Mouse (Mus musculus): Measurements from ENCODE around the gene Prx. TPM values are rescaled to one million over a fixed set of nuclear protein-coding genes. Genes with fewer than 3 reads are reported as not detected.

Prx gene
- total RNA-seq, 2 experiments from 2014 or later, result 4.1 to 5.9 TPM

Other genes starting within 250 kb of the Prx start
- gene Numbl, start 240.9 kb upstream of the Prx start, total RNA-seq (2021), result 10 to 100 TPM; 11.5 to 12.1 TPM
- gene Ltbp4, start 161.6 kb upstream of the Prx start, total RNA-seq (2021), result 100 to 1,000 TPM; 238 to 255 TPM
- 10 to 100 TPM; 18.4 to 19.8 TPM for gene Shkbp1, start 143.3 kb upstream of the Prx start, total RNA-seq (2021)
- 1 to 10 TPM in 1 of 2 experiments, not detected in 1; 3.7 TPM for gene Gm20479, start 141.9 kb upstream of the Prx start, total RNA-seq (2021)
- gene Sptbn4, start 51.6 kb upstream of the Prx start, total RNA-seq (2021), result under 1 TPM; 0.32 to 0.50 TPM
- gene Blvrb, start 51.3 kb upstream of the Prx start, total RNA-seq (2021), result 10 to 100 TPM; 36.3 to 44.5 TPM
- gene Sertad3, start 25.6 kb upstream of the Prx start, total RNA-seq (2021), result 10 to 100 TPM in 1 of 2 experiments, 1 to 10 TPM in 1; 7.4 to 10.1 TPM
- gene Sertad1, start 12.4 kb upstream of the Prx start, total RNA-seq (2021), result 10 to 100 TPM; 14.4 to 15.5 TPM
- 1 to 10 TPM in 1 of 2 experiments, under 1 TPM in 1; 0.83 to 1.0 TPM for gene Hipk4, start 23.9 kb downstream of the Prx start, total RNA-seq (2021)
- gene Pld3, start 53.9 kb downstream of the Prx start, total RNA-seq (2021), result 10 to 100 TPM; 28.9 to 32.4 TPM
- 10 to 100 TPM; 54.9 to 58.4 TPM for gene 2310022A10Rik, start 53.9 kb downstream of the Prx start, total RNA-seq (2021)
- gene Akt2, start 92.2 kb downstream of the Prx start, total RNA-seq (2021), result 100 to 1,000 TPM; 158 to 164 TPM
- not detected for gene Ttc9b, start 154.6 kb downstream of the Prx start, total RNA-seq (2021)
- gene Map3k10, start 175.3 kb downstream of the Prx start, total RNA-seq (2021), result 10 to 100 TPM; 16.7 TPM
- gene Zfp607b, start 190.0 kb downstream of the Prx start, total RNA-seq (2021), result under 1 TPM; 0.70 to 0.81 TPM
- gene Zfp60, start 232.1 kb downstream of the Prx start, total RNA-seq (2021), result 10 to 100 TPM in 1 of 2 experiments, 1 to 10 TPM in 1; 9.1 to 11.5 TPM